Mouse (Mus musculus) MEL (cell line): ENCODE measurements at regions not wholly inside any gene's neighbourhood (a gene's known extent, or its start where the extent isn't known, plus 50 kb on each side); places are given as distances from the start of the nearest gene placed in this dataset.

ENCODE experiments used
- CTCF ChIP-seq, 3 experiments: IDR thresholded peaks in 2 of 3; conservative IDR thresholded peaks in 1 of 3; 2 replicates each; pipeline ENCODE4 v1.5.1; 2011 to 2012; ENCODE audit warnings: low read length in 3 of 3, low read depth in 2 of 3, mild to moderate bottlenecking in 2 of 3, improper control_type of control experiment in 1 of 3, inconsistent platforms in 1 of 3, mixed read lengths in 1 of 3, moderate library complexity in 1 of 3; ENCODE audit not compliant: control insufficient read depth in 1 of 3, insufficient read depth in 1 of 3, poor library complexity in 1 of 3, severe bottlenecking in 1 of 3
- EP300 ChIP-seq, 2 experiments: IDR thresholded peaks; 2 replicates each; pipeline ENCODE4 v1.6.1; 2011; ENCODE audit warnings: improper control_type of control experiment in 2 of 2, low read length in 2 of 2, low read depth in 1 of 2, mild to moderate bottlenecking in 1 of 2
- MAX ChIP-seq: IDR thresholded peaks from 2 replicates; pipeline ENCODE4 v1.6.1; 2011; ENCODE audit warnings: low read length, improper control_type of control experiment
- MAZ ChIP-seq: IDR thresholded peaks from 2 replicates; pipeline ENCODE4 v1.6.1; 2012; ENCODE audit warnings: low read depth, mild to moderate bottlenecking, inconsistent platforms, low read length, improper control_type of control experiment
- MYC ChIP-seq: IDR thresholded peaks from 2 replicates; pipeline ENCODE4 v1.6.1; 2011; ENCODE audit warnings: low read depth, mild to moderate bottlenecking, low read length, improper control_type of control experiment, moderate library complexity
- POLR2A ChIP-seq, 2 experiments: IDR thresholded peaks; 2 replicates each; pipeline ENCODE4 v1.6.1; 2011 to 2012; ENCODE audit warnings: low read length in 2 of 2, mild to moderate bottlenecking in 2 of 2, control low read depth in 1 of 2, improper control_type of control experiment in 1 of 2, low read depth in 1 of 2, moderate library complexity in 1 of 2; ENCODE audit not compliant: control insufficient read depth in 1 of 2, insufficient read depth in 1 of 2, poor library complexity in 1 of 2
- TAL1 ChIP-seq: IDR thresholded peaks from 2 replicates; pipeline ENCODE4 v1.6.1; 2012; ENCODE audit warnings: mild to moderate bottlenecking, inconsistent platforms, low read length, moderate library complexity, mixed read lengths

- TF ChIP-seq POLR2A (IDR thresholded peaks at IDR 0.05; ENCODE audit: control insufficient read depth in 1 of 2, insufficient read depth in 1 of 2, low read depth in 1 of 2, low read length in 2 of 2, poor library complexity in 1 of 2), result no peak
- TF ChIP-seq CTCF (IDR thresholded peaks at IDR 0.05 in 2 of 3, conservative IDR thresholded peaks at IDR 0.05 in 1 of 3; ENCODE audit: control insufficient read depth in 1 of 3, insufficient read depth in 1 of 3, low read depth in 2 of 3, low read length in 3 of 3, poor library complexity in 1 of 3, severe bottlenecking in 1 of 3), result no peak
- no peak for TF ChIP-seq MYC
- TF ChIP-seq MAX, result no peak
- no peak for TF ChIP-seq MAZ
- TF ChIP-seq EP300 (IDR thresholded peaks at IDR 0.05; ENCODE audit: low read depth in 1 of 2, low read length in 2 of 2), result no peak
- TF ChIP-seq TAL1, result no peak
Observed at GRCm38 (mm10) chr3:154424589-154424988, 94.1 kb upstream of the Lhx8 start.
